Mouse (Mus musculus) forelimb bud, embryonic 11.5 days (tissue): ENCODE measurements around the gene Mitf.

Experiments
- DNase-seq: peaks from one replicate; pipeline ENCODE4 v3.0.0-alpha.2; 2012; ENCODE audit warnings: low read depth, low spot score

Gene Mitf

GRCm38 (mm10) chr6:98041795-98042194 is 234.9 kb downstream of the Mitf start:
- DNase-seq: no peak

- no peak for DNase-seq
These were observed 239.7 kb downstream of the Mitf start for GRCm38 (mm10) chr6:98046295-98047108.

GRCm38 (mm10) chr6:98047741-98048140 is 240.9 kb downstream of the Mitf start:
- DNase-seq: no peak

GRCm38 (mm10) chr6:98048671-98049438 is 242.0 kb downstream of the Mitf start:
- DNase-seq: no peak

- no peak for DNase-seq
These were observed 242.7 kb downstream of the Mitf start for GRCm38 (mm10) chr6:98049551-98049950.

GRCm38 (mm10) chr6:98061878-98062277 is 255.0 kb downstream of the Mitf start:
- no peak for DNase-seq

GRCm38 (mm10) chr6:98064926-98065325 is 258.1 kb downstream of the Mitf start:
- DNase-seq: no peak

GRCm38 (mm10) chr6:98066420-98066819 is 259.6 kb downstream of the Mitf start:
- no peak for DNase-seq
